10 mouse cellular contexts compared by ENCODE assay signal in genomic region chrX:11800400-11800941, GRCm38 (mm10).
DNase-seq lines count a peak whose midpoint lies in the region; ATAC-seq and TF ChIP-seq lines count a peak whose summit lies in the region.
"Had no signal": no experiment of that assay in that cellular context is flagged by ENCODE, and none has a peak within 500 bp of the region (broad histone marks: within the 10 kb centered on the region; RNA-seq: fewer than 3 reads in every experiment).

No protein-coding gene starts in this region.

- no peaks in the 10 kb centered on the region for H3K9me3 ChIP-seq in hindbrain, postnatal 0 days (ENCODE audit: low read length)
- H3K9me3 ChIP-seq in hindbrain, embryonic 11.5 days (ENCODE audit: control insufficient read depth, low read length), result no peaks in the 10 kb centered on the region
- H3K9me3 ChIP-seq: liver, embryonic 13.5 days had no signal

- no peaks in the 10 kb centered on the region for H3K36me3 ChIP-seq in hindbrain, postnatal 0 days (ENCODE audit: insufficient read depth, low read length)
- no peaks in the 10 kb centered on the region for H3K36me3 ChIP-seq in hindbrain, embryonic 11.5 days (ENCODE audit: control insufficient read depth, insufficient read depth, low read length)
- H3K36me3 ChIP-seq: liver, embryonic 13.5 days had no signal

- peak; percentile 72 for DNase-seq in hindbrain, postnatal 0 days (ENCODE audit: low spot score)
- DNase-seq in hindbrain, embryonic 11.5 days (ENCODE audit: low spot score), result no peak
- peak; percentile 68 to 70 for DNase-seq in cerebellum, postnatal 36 days
- DNase-seq in layer of hippocampus, adult 9-11 months, result peak; percentile 66
- DNase-seq in right cerebral cortex, postnatal 14 days, result peak; percentile 53
- no peak for DNase-seq in neural tube, embryonic 10.5 days (ENCODE audit: extremely low spot score, low spot score)
- no peak for DNase-seq in spleen, postnatal 4 days (ENCODE audit: low spot score in 2 of 2)
- DNase-seq in heart, adult 18-20 months, result no peak
- DNase-seq: liver, embryonic 13.5 days had no signal

- no peak overlapping the region for H3K9ac ChIP-seq in hindbrain, postnatal 0 days (replicated peaks; ENCODE audit: low read length)
- no peak overlapping the region for H3K9ac ChIP-seq in hindbrain, embryonic 11.5 days (ENCODE audit: low read depth, low read length)
- H3K9ac ChIP-seq: liver, embryonic 13.5 days had no signal

- no peak overlapping the region for H3K4me3 ChIP-seq in hindbrain, postnatal 0 days (ENCODE audit: low read length)
- no peak overlapping the region for H3K4me3 ChIP-seq in hindbrain, embryonic 11.5 days (ENCODE audit: low read depth, low read length)
- H3K4me3 ChIP-seq: liver, embryonic 13.5 days had no signal

- no peaks in the 10 kb centered on the region for H3K4me1 ChIP-seq in hindbrain, postnatal 0 days (ENCODE audit: insufficient read depth, low read length)
- no peaks in the 10 kb centered on the region; the same call in none of the 2 replicates for H3K4me1 ChIP-seq in hindbrain, embryonic 11.5 days (replicated peaks; ENCODE audit: control insufficient read depth, insufficient read depth, low read length)

- peak overlapping the region; percentile 34; the same call in 1 of the 2 replicates for H3K27ac ChIP-seq in hindbrain, postnatal 0 days
- no peak overlapping the region for H3K27ac ChIP-seq in hindbrain, embryonic 11.5 days (ENCODE audit: low read depth, low read length)
- H3K27ac ChIP-seq: liver, embryonic 13.5 days had no signal

- ATAC-seq in hindbrain, postnatal 0 days, result peak; percentile 79
- no peak for ATAC-seq in hindbrain, embryonic 11.5 days (ENCODE audit: low FRiP score)
- ATAC-seq: inflammation-experienced regulatory T-cells, adult 6 months had no signal

- WGBS in hindbrain, postnatal 0 days, result 44% methylated on average over 16 of the region's 16 CpGs
- WGBS in hindbrain, embryonic 11.5 days, result 61% methylated on average over 16 of the region's 16 CpGs

- no peak overlapping the region for H3K4me2 ChIP-seq in hindbrain, postnatal 0 days (ENCODE audit: low read depth, low read length)
- no peak overlapping the region for H3K4me2 ChIP-seq in hindbrain, embryonic 11.5 days (replicated peaks; ENCODE audit: low read depth, low read length)
- H3K4me2 ChIP-seq: liver, embryonic 13.5 days had no signal

- H3K27me3 ChIP-seq in hindbrain, postnatal 0 days (ENCODE audit: insufficient read depth, low read length), result 0 out of 2 replicates have a peak, but pooled peaks cover 4% of the 10 kb centered on the region
- peaks cover 15% of the 10 kb centered on the region; the same call in 1 of the 2 replicates for H3K27me3 ChIP-seq in hindbrain, embryonic 11.5 days (ENCODE audit: control insufficient read depth, insufficient read depth, low read length)

- no peak for TF ChIP-seq CTCF in hindbrain, postnatal 0 days (IDR thresholded peaks at IDR 0.05; ENCODE audit: low read depth)

Comparison
In these comparisons a context has a peak if more than half of its experiments do, and no peak if none do; other contexts are left out.
1. DNase-seq: peak in hindbrain, postnatal 0 days (single experiment), cerebellum, postnatal 36 days (2 of 2), layer of hippocampus, adult 9-11 months (single experiment) and right cerebral cortex, postnatal 14 days (single experiment); none in hindbrain, embryonic 11.5 days (single experiment), neural tube, embryonic 10.5 days (single experiment), spleen, postnatal 4 days (0 of 2) and heart, adult 18-20 months (0 of 2).